Mouse (Mus musculus) limb, embryonic 14.5 days (tissue): ENCODE measurements around the gene Mier1. TPM values are rescaled to one million over a fixed set of nuclear protein-coding genes. Genes with fewer than 3 reads are reported as not detected.
A peak's percentile ranks its signal among the peaks of the same experiment; 100 is the strongest.

Experiments used
- ATAC-seq: fragments of 200-750 bp; cut with Nextera tagmentation; 2 replicates; pipeline ENCODE4 v1.8.0; 2017; ENCODE audit warnings: low read depth, moderate number of reproducible peaks, moderate TSS enrichment; ENCODE audit not compliant: low FRiP score
- DNase-seq: peaks from one replicate; pipeline ENCODE4 v3.0.0-alpha.2; 2015; ENCODE audit warnings: low spot score
- H3K27ac ChIP-seq: fragments of 300-500 bp; sonication (generic); replicated peaks from 2 replicates; pipeline ENCODE4 v1.5.1; 2014; ENCODE audit warnings: low read depth, mild to moderate bottlenecking, low read length, moderate library complexity, mixed read lengths
- H3K27me3 ChIP-seq: fragments of 300-500 bp; sonication (generic); 2 replicates; pipeline ENCODE4 v1.6.1; 2014; ENCODE audit warnings: low read length, mixed read lengths; ENCODE audit not compliant: control insufficient read depth, insufficient read depth
- H3K36me3 ChIP-seq: fragments of 300-500 bp; sonication (generic); 2 replicates; pipeline ENCODE4 v1.6.1; 2014; ENCODE audit warnings: mild to moderate bottlenecking, low read length, moderate library complexity, mixed read lengths; ENCODE audit not compliant: control insufficient read depth, insufficient read depth
- H3K4me1 ChIP-seq: fragments of 300-500 bp; sonication (generic); 2 replicates; pipeline ENCODE4 v1.6.1; 2014; ENCODE audit warnings: antibody characterized with exemption, low read length, mixed read lengths; ENCODE audit not compliant: control insufficient read depth, insufficient read depth
- H3K4me2 ChIP-seq: fragments of 300-500 bp; sonication (generic); replicated peaks from 2 replicates; pipeline ENCODE4 v1.6.1; 2014; ENCODE audit warnings: low read depth, mild to moderate bottlenecking, low read length, moderate library complexity; ENCODE audit not compliant: severe bottlenecking
- H3K4me3 ChIP-seq: fragments of 300-500 bp; sonication (generic); replicated peaks from 2 replicates; pipeline ENCODE4 v1.5.1; 2014; ENCODE audit warnings: low read length
- H3K9ac ChIP-seq: fragments of 300-500 bp; sonication (generic); 2 replicates; pipeline ENCODE4 v1.6.1; 2014; ENCODE audit warnings: mild to moderate bottlenecking, low read depth, low read length, moderate library complexity; ENCODE audit not compliant: severe bottlenecking
- H3K9me3 ChIP-seq: fragments of 300-500 bp; sonication (generic); 2 replicates; pipeline ENCODE4 v1.6.1; 2016; ENCODE audit warnings: low read length; ENCODE audit not compliant: control insufficient read depth
- POLR2A ChIP-seq: fragments of 200-500 bp; IDR thresholded peaks from 2 replicates; pipeline ENCODE4 v1.8.0; 2012; ENCODE audit warnings: inconsistent platforms, mild to moderate bottlenecking, moderate library complexity, borderline replicate concordance; ENCODE audit not compliant: insufficient read depth, insufficient read length; ENCODE audit errors: extremely low read depth
- WGBS: fragments of 180-500 bp; shearing (Covaris S2); extraction: QIAGEN DNeasy Blood & Tissue Kit; methylation state at CpG from one replicate; pipeline ENCODE4 v1.1.7; 2014; 5-methylcytosine and 5-hydroxymethylcytosine counted together
- polyA plus RNA-seq, 2 experiments: library from polyadenylated mRNA; depleted of rRNA in 1 of 2; stranded (reverse) in 1 of 2; unstranded in 1 of 2; fragments of >200 nt; fragmentation: Nextera tagmentation in 1 of 2; extraction: Ambion mirVana in 1 of 2; gene quantifications; 2 replicates each; pipeline versions ENCODE4 v1.2.1 to v1.2.3; 2012 to 2014

Mier1 gene
- polyA plus RNA-seq, 2 experiments: 32.9 to 41.2 TPM

DNA sequence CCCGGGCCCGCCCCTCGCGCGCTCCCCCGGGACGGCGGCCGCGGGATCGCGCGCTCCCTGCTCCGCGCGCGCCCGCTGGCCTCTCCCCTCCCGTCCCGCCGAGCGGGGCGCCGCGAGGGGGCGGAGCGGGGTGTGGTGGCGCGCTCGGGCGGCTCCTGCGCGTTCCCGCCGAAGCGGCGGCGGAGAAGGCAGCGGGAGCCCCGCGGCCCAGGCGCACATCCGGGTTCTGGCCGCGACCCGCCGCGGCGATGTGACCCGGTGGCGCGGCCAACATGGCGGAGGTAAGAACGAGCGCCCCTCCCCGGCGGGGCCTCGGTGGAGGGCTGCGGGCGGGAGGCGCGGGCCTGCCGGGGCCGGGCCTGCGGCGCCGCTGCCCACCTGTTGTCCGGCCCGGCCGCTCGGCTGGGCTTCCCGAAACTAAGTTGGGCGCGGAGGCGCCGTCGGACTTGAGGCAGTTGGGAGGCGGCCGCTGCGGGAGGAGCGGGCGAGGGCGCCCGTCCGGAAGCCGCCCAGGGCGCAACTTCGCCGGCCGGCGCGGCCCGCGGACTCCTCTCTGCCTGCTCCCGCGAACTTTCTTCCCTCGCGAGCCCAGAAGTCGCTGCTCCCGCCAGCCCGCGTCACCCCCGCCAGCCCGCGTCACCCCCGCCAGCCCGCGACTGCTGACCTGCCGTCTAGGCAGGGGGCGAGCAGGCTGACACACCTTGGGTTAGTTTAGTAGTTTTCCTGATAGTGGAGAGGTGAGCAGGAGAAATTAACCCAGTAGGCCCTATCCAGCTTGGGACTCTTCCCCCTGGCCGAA lies 5.2 kb downstream of the Mier1 start:
- Histone ChIP-seq H3K27me3 (no peaks in the 10 kb centered on the region), H3K36me3 (0 out of 2 replicates have a peak, but pooled peaks cover 5% of the 10 kb centered on the region), H3K4me2 (peak overlapping the region; percentile 67), H3K4me1 (peaks cover 16% of the 10 kb centered on the region), H3K27ac (peak overlapping the region; percentile 95), H3K9ac (peak overlapping the region; percentile 96), H3K9me3 (no peaks in the 10 kb centered on the region), H3K4me3 (peak overlapping the region; percentile 95)
- TF ChIP-seq POLR2A: peak; percentile 65; the same call in 1 of the 2 replicates
- ATAC-seq: peak; percentile 73
- WGBS: 2% methylated on average over 27 of the region's 111 CpGs
- peak; percentile 78 for DNase-seq

DNA sequence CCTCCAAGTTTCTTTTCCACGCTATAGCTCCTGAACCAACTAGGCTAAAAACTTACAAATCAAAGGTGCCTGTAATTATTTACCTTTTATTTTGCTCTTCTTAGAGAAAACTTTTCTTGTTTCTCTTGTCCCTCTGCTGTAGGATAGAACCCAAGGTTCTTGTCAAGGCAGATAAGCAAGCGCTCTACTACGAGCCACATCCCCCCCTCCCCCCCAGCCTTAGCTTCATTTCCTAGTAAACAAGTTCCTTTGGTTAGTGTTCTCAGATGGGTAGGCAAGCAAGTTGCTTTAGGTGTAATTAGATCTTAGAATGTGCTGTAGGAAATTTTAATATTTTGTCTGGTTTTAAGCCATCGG lies 5.8 kb downstream of the Mier1 start:
- H3K27ac ChIP-seq: peak overlapping the region; percentile 95
- TF ChIP-seq POLR2A: no peak
- H3K27me3 ChIP-seq: no peaks in the 10 kb centered on the region
- H3K4me2 ChIP-seq: peak overlapping the region; percentile 67
- ATAC-seq: no peak
- peak overlapping the region; percentile 95 for H3K4me3 ChIP-seq
- WGBS: 12% methylated on average over 4 of the region's 4 CpGs
- H3K9ac ChIP-seq: peak overlapping the region; percentile 96
- H3K4me1 ChIP-seq: peaks cover 16% of the 10 kb centered on the region
- no peaks in the 10 kb centered on the region for H3K9me3 ChIP-seq
- 0 out of 2 replicates have a peak, but pooled peaks cover 5% of the 10 kb centered on the region for H3K36me3 ChIP-seq
- no peak for DNase-seq

DNA sequence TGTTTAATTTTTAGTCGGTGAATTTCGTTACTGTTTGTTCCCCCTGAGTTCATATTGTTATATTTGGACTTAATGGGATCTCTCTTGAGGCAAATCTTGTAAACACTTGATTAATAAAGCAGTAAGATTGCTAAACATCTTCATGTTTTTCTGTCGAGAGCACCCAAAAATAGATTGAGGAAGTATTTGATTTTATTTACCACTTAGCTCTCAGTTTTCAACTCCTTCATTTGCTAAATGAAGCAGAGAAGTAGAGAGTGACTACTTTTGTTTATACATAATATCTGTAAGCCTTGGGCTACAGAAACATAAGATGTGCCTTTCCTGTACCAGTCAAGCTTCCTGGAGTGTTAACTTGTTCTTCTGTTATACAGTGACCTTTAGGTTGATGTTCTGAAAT lies 6.2 kb downstream of the Mier1 start:
- Histone ChIP-seq H3K4me2 (peak overlapping the region; percentile 67), H3K9ac (peak overlapping the region; percentile 96), H3K4me3 (peak overlapping the region; percentile 95), H3K4me1 (peaks cover 16% of the 10 kb centered on the region), H3K27me3 (no peaks in the 10 kb centered on the region), H3K27ac (no peak overlapping the region), H3K36me3 (0 out of 2 replicates have a peak, but pooled peaks cover 5% of the 10 kb centered on the region), H3K9me3 (no peaks in the 10 kb centered on the region)
- ATAC-seq: no peak
- WGBS: 28% methylated on average over 3 of the region's 3 CpGs
- TF ChIP-seq POLR2A: no peak
- DNase-seq: no peak

DNA sequence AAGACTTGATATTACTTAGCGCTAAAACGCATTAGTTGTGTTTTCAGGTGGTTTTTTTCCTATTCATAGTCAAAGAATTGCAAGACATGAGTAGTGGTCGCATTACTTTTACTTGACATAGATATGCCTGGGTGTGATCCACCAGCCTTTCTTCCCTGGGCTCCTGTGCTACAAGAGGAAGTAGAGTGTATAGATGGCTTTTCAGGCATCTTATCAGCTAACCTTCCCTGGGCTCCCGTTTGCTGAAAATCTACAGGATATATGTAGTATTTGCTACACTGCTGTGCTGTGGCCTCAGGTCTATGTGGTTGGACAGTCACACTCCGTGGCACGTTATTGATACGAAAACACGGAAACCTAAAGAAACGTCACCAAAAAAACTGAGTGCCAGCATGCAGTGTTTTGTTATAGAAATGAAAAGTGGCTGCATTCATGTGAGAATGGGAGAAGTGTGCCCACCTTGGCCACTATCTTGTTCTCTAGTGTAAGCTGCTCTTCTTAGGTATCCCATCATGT lies 6.7 kb downstream of the Mier1 start:
- H3K4me1 ChIP-seq: peaks cover 16% of the 10 kb centered on the region
- TF ChIP-seq POLR2A: no peak
- DNase-seq (no peak), ATAC-seq (no peak)
- no peak overlapping the region for H3K9ac ChIP-seq
- no peaks in the 10 kb centered on the region for H3K27me3 ChIP-seq
- H3K27ac ChIP-seq: no peak overlapping the region
- H3K4me3 ChIP-seq: 0 out of 2 replicates have a peak overlapping the region, but pooled peaks have one; percentile 95
- peak overlapping the region; percentile 67 for H3K4me2 ChIP-seq
- 0 out of 2 replicates have a peak, but pooled peaks cover 5% of the 10 kb centered on the region for H3K36me3 ChIP-seq
- WGBS: 87% methylated on average over 9 of the region's 9 CpGs
- H3K9me3 ChIP-seq: no peaks in the 10 kb centered on the region

DNA sequence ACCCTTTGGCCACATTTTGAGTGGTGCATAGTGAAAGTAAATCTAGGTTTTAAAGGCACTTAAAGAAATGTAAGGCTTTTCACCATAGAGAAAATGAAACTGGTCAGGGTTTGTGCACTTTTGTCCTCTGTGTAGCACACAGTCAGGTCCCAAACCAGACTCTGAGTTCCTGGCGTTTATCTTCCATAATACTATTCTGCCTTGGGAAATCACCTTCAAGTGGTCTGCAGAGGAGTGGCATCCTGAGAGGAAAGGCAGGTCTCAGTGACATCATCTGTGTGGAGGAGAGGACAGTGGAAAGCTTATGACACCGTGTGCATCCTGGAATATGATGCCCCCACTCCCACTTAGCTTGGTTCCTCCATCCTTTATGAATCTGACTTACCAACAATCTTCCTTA lies 8.9 kb downstream of the Mier1 start:
- H3K27me3 ChIP-seq: no peaks in the 10 kb centered on the region
- H3K36me3 ChIP-seq: no peaks in the 10 kb centered on the region
- no peak overlapping the region for H3K4me2 ChIP-seq
- H3K9ac ChIP-seq: no peak overlapping the region
- H3K4me3 ChIP-seq: no peak overlapping the region
- WGBS: 66% methylated on average over 2 of the region's 2 CpGs
- no peak for ATAC-seq
- no peak for TF ChIP-seq POLR2A
- H3K9me3 ChIP-seq: no peaks in the 10 kb centered on the region
- DNase-seq: no peak
- H3K27ac ChIP-seq: no peak overlapping the region
- H3K4me1 ChIP-seq: peaks cover 16% of the 10 kb centered on the region
